Comparison of ENCODE assay signal across 18 mouse cellular contexts in genomic region chr16:28562847-28563246, GRCm38 (mm10).
"Had no signal": no experiment of that assay in that cellular context is flagged by ENCODE, and none has a peak within 500 bp of the region (broad histone marks: within the 10 kb centered on the region; RNA-seq: fewer than 3 reads in every experiment).

No protein-coding gene starts in this region.

- H3K4me3 ChIP-seq: layer of hippocampus, adult 2 months; limb, embryonic 15.5 days; liver, embryonic 12.5 days; lung, embryonic 15.5 days; megakaryocyte, embryonic 14.5 days; midbrain, embryonic 15.5 days; neural tube, embryonic 12.5 days; stomach, embryonic 15.5 days had no signal

- H3K9me3 ChIP-seq: limb, embryonic 15.5 days; liver, embryonic 12.5 days; lung, embryonic 15.5 days; midbrain, embryonic 15.5 days; neural tube, embryonic 12.5 days; stomach, embryonic 15.5 days had no signal

- H3K4me2 ChIP-seq: limb, embryonic 15.5 days; liver, embryonic 12.5 days; lung, embryonic 15.5 days; midbrain, embryonic 11.5 days; midbrain, embryonic 15.5 days; neural tube, embryonic 12.5 days; stomach, embryonic 15.5 days had no signal

- ATAC-seq: hindbrain, postnatal 0 days; liver, embryonic 12.5 days; midbrain, embryonic 15.5 days had no signal

- H3K27ac ChIP-seq: hindbrain, postnatal 0 days; kidney, postnatal 0 days; layer of hippocampus, adult 2 months; limb, embryonic 15.5 days; liver, embryonic 12.5 days; lung, embryonic 15.5 days; macrophage; midbrain, embryonic 15.5 days; neural tube, embryonic 12.5 days; stomach, embryonic 15.5 days had no signal

- DNase-seq: kidney, adult 11 months; kidney, adult 9 months; kidney, postnatal 36 days; layer of hippocampus, postnatal 36 days; lung, postnatal 14 days; thymus, postnatal 36 days had no signal

- H3K9ac ChIP-seq: limb, embryonic 15.5 days; liver, embryonic 12.5 days; lung, embryonic 15.5 days; midbrain, embryonic 15.5 days; neural tube, embryonic 12.5 days; stomach, embryonic 15.5 days had no signal

- H3K36me3 ChIP-seq: limb, embryonic 15.5 days; liver, embryonic 12.5 days; lung, embryonic 15.5 days; midbrain, embryonic 15.5 days; neural tube, embryonic 12.5 days; stomach, embryonic 15.5 days had no signal
